Mouse (Mus musculus) monocyte, adult 2 months (primary cell): ENCODE measurements around the gene Emilin3.

Experiments used
- DNase-seq, 2 experiments: peaks; one replicate each; pipeline ENCODE4 v3.0.0; 2022; ENCODE audit warnings: low spot score in 2 of 2, low read depth in 1 of 2

Gene Emilin3

GRCm38 (mm10) chr2:160917313-160917712 lies 5.2 kb upstream of the Emilin3 start:
- no peak for DNase-seq

- DNase-seq = no peak
Observed at GRCm38 (mm10) chr2:160916714-160917113, 4.6 kb upstream of the Emilin3 start.

GRCm38 (mm10) chr2:160915821-160916610 lies 3.9 kb upstream of the Emilin3 start:
- no peak for DNase-seq

GRCm38 (mm10) chr2:160914656-160915055 lies 2.5 kb upstream of the Emilin3 start:
- DNase-seq = no peak

DNA sequence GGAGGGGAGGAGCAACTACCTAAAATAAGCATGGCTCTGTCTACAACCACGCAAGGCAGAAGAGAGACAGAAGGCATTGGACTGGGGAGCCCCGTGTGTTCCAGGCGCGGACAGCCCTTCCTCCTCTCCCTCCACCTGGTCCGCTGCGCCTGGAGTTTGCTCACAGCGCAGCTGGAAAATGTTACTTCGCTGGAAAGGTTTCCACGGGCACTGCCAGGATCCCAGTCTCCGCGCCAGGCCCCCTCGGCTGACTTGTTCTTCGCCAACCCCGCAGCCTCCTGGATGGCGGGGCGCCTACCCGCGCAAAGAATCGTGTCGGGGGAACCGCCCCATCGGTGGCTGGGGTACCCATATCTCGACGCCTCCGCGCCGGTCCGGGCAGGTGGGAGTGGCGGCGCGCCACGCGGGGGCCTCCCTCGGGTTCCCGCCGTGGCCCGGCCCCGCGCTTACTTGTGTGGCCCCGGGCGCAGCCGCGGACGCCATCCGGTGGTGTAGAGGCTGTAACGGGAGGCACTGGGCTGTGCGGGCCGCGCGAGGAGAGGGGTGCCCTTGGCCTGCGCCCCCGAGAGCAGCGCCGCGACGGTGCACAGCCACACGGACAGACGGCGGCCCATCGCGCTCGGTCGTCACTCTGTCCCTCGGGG lies 448 bp downstream of the Emilin3 start:
- DNase-seq = no peak

- no peak for DNase-seq
Observed at GRCm38 (mm10) chr2:160910633-160911032, 1.5 kb downstream of the Emilin3 start.

- no peak for DNase-seq
Observed at GRCm38 (mm10) chr2:160908607-160909006, 3.5 kb downstream of the Emilin3 start.

DNA sequence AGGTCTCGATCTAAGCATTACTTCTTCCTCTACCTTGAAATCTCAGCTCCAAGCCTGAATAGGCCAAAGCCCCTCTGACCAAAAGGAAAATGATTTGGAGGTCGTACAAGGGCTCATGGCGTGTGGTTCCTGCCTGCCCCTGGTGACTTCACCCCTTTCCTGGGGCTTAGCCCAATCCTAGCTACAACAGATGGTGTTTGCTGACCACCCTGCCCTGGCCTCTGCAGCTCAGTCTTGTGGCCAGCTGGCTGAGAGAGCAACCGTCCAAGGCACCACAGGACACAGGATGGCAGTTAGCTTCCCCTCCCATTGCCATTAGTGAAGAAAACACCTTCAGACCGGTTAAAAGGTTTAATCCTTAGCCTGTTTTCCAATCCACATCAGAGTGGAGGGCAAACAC lies 6.0 kb downstream of the Emilin3 start:
- DNase-seq = no peak

DNA sequence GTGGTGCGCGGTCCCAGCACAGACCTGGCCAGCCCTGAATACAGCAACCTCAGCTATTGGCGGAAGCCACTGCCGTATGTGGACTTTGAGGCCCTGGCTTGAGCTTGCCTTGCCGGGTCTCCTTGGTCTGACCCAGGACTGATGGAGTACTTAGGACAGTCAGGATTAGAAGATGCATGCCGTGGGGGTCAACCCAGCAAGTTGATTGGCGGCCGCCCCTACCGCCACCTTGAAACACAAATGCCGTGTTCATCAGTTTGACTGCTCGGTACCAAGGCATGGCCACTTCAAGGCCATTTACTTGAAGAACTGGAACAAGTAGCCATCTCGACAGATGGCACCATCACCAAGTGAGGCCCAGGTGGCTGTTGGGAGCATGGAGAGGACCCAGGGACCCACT lies 6.8 kb downstream of the Emilin3 start:
- no peak for DNase-seq

DNA sequence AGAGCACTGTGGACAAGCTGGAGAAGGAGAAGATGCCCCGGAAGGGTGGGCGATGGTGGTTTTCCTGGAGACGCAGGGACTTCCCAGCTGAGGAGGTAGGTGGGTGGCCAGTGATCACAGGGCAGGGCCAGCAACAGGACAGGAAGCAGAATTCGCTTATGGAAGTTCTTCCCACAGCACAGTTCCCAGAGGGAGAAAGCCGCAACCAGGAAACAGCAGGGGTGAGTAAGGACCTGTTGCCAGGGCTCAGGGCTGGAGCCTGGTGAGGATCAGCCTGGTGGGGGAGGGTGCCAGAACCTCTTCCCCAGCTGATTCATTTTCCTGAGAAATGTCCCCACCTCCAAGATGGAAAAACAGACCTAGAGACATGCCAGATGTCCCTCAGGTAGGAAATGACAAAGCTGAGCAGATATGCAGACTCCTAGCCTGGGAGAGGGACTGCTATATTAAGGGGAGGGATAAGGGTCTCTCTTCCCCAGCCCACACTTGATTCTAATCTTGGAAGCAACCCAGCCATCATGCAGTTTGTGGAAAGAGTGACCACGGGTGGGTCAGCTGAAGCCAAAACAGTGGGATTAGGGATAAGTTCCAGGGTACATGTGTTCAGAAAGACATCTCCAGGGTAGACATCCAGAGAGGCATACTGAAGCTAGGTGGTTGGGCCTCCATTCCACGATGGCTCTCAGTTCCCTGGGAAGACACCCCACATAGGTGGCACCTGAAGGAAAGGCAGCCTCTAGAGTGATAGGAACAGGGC lies 10.3 kb downstream of the Emilin3 start:
- no peak for DNase-seq

- no peak for DNase-seq
Observed at GRCm38 (mm10) chr2:160891697-160892096, 20.4 kb downstream of the Emilin3 start.

- no peak for DNase-seq
Observed at GRCm38 (mm10) chr2:160891045-160891444, 21.1 kb downstream of the Emilin3 start.

DNA sequence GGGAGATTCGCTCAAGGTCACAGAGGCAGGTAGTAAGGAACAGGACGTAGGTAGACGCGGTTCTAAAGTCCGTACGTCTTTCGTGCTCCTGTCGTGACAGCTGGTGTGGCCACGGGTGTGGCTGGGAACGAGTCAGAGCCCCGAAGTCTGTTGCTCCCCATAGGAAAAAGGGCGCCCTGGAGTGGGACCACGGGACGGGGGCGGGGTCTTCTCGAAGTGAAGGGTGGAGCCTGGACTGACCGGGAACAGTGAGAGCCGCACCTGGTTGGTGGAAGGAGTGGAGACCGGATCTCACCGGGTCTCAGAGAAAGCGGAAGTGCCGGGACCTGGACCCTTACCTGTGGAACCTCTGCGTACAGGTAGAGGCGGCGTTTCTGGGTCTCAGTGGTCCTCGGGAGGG lies 24.3 kb downstream of the Emilin3 start:
- DNase-seq = no peak

DNA sequence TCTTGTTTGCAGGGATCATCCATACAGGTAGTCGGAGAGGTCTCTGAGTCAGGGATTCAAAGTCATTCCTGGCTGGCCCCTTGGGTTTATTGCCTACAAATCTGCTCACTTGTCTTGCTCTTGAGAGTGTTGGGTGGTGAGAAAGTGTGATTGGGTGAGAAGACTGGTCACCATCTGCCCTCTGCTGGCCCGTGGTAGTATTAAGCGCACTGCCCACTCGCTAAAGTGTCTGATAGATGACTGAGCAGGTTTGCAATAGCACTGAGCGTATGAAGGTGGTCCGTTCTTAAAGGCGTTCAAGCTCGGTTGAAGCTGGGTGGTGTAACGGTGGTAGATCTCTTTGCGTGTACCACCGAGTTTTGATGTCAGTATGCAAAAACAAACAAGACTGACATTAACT lies 24.8 kb downstream of the Emilin3 start:
- DNase-seq = peak in 1 of 2 experiments; percentile 50

DNA sequence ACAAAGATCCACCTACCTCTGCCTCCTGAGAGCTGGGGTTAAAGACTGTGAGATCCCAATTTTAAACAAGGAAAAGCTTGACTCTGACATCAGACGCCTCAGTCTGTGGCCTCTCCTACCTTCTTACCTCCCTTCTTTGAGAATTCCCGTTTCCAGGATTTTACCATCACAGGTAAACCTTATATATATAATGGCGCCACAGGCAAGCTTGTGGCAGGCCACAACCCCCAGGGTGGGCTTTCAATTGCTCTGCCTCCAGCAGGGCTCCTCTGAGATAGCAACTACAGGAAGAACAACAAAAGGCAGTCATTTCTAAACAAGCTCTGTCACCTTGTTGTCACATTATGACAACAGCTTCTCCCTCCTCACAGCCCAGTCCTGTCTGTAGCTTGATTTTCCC lies 25.9 kb downstream of the Emilin3 start:
- DNase-seq = no peak

GRCm38 (mm10) chr2:160884830-160885229 lies 27.3 kb downstream of the Emilin3 start:
- no peak for DNase-seq

DNA sequence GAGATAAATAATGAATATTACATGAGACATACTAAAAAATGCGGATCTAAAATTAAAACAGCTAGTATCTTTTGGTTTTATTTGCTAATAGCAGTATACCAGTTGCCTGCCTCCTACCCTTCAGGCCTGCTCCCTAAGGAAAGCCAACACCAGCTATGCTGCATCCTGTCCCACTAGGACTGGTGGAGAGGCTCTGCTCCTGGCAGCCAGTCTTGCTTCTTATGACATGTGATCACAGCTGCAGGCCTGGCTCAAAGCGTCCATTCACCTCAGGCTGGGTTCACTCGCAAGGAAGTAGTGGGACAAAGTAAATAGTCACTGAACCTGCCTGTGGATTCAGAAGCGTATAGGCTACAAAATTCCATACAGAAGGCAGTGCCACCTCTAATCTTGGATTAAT lies 28.2 kb downstream of the Emilin3 start:
- no peak for DNase-seq

- DNase-seq = no peak
Observed at GRCm38 (mm10) chr2:160882436-160882835, 29.7 kb downstream of the Emilin3 start.

GRCm38 (mm10) chr2:160881462-160882101 lies 30.5 kb downstream of the Emilin3 start:
- no peak for DNase-seq

DNA sequence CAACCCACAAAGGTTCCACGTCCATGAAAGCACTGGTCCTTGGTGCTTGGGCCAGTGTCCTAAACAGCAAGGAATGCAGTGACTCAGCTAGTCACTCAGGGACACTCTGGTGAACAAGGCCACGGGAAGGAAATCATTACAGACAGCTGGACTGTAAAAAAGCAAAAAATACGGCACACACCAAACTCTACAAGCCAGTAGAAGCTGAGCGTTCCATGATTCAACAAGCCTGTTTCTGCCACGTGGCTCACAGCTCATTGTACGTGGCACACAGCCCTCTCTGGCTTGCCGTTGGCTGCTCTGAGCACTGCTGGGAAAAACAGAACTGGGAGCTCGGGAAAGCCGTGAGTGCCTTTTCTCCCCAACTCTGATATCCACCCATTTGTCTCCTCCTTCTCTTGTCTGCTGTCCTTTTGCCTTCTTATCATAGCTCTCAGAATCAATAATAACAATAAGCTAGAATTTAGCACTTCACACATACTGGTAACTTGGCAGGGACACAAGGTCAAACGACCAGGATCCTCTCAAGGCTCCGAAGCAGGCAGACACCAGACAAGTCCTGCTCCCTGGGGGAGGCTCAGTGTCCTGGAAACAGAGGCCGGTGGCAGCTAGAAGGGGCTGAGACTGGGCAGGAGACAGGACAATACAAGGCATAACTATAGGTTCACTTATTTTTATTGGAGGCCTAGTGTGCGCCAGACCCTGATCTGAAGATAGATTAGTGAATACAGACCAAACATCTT lies 31.5 kb downstream of the Emilin3 start, which contains the start of gene Lpin3:
Gene Lpin3 (plus strand): TSS at position 218 of the 743 bp plus-strand sequence.
- DNase-seq = no peak

DNA sequence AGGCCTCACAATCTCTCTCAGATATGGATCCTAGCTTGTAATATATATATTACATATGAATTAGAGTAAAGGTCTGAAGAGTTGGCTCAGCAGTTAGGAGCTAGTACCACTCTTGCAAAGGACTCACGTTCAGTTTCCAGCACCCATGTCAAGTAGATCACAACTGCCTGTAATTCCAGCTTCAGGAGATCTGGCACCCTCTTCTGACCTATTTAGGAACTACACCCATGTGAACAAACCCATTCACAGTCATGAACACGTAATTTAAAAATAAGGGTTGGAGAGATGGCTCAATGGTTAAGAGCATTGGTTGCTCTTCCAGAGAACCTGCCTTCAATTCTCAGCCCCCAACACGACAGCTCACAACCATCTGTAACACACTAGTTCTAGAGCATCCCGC lies 36.0 kb downstream of the Emilin3 start:
- no peak for DNase-seq
